Mouse (Mus musculus) heart, adult 8-10 months (tissue): ENCODE measurements around the gene Cdk5r1. TPM values are rescaled to one million over a fixed set of nuclear protein-coding genes. Genes with fewer than 3 reads are reported as not detected.

ENCODE experiments used
- DNase-seq: peaks from one replicate; pipeline ENCODE4 v3.0.0; 2022; ENCODE audit warnings: low spot score
- total RNA-seq, 4 experiments: library from RNA; stranded (reverse); gene quantifications; 2 replicates each; pipeline ENCODE4 v1.2.4; 2022

Cdk5r1 gene
- total RNA-seq, 4 experiments from 2014 or later = 0.85 to 4.1 (median 1.4) TPM

DNA sequence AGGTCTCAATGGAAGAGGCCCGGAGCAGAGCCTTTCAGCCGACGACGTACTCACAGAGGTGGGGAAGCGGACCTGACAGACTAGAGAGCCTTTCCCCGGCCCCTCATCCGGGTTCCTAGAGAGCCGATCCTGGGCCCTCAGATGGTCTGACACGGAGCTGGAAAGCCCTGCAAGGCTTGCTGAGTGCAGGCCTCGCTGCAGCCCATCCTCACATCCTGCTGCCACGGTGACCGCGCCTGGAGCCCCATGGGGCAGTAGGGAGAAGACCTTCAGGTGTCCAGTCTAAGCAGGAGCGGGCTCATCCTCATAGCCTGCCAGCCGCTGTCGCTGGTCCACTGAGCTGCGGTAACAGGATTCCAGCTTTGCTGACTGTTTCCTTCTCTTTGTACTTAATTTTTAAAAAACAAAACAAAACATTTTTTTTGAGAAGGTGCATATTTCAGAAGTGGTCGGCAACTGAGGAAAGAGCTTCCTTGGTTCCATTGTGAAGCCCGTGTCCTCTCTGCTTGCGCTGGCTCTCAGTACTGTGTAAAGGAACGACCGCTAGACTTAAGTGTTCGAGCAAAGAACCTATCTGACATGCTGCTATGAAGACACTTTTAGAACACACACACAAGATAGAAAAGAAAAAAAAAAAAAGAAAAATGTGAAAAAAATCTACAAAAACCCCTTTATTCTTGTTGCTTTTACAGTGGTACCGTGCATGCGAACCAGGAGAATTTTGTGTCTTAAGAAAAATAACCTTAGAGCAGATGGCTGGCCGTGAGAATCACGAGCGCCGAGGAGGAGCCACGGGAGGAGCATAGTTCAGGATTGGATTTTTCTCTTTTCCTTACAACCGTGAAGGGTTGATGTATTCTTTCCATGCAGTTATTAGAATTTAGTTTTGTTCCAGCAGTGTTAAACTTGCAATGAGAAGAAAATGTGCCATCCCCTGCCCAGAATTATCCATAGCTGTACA lies 3.4 kb downstream of the Cdk5r1 start:
- DNase-seq = no peak

DNA sequence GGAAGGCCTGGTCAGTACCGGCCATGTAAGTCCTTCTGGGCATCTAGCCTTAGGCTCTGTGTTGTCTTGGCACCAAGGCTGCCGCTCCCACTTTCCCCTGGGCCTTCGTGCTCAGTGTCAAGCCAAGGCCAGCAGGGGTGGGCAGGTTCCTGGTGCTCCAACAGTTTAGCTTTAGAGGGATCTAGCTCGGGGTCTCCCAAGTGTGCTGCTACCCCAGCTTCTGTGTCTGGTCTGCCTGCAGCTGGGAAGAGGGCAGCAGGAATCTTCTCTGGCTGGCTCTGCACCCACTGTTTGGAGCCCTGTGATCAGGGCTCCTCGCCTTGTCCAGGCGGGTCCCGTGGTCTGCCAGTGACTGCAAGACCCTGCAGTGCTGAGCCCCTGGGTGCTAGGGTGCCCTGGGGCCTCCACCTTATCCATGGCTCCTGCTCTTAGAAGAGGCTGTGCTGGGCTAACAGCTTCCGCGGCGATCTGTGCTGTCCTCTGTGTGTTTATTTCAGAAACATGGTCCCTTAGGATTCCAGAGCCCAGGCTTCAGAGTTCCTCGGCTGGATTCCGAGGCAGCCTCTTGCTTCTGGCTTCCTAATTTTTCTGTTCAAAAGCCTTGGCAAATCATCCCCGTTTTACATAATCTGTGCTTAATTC lies 4.7 kb downstream of the Cdk5r1 start:
- DNase-seq = no peak

DNA sequence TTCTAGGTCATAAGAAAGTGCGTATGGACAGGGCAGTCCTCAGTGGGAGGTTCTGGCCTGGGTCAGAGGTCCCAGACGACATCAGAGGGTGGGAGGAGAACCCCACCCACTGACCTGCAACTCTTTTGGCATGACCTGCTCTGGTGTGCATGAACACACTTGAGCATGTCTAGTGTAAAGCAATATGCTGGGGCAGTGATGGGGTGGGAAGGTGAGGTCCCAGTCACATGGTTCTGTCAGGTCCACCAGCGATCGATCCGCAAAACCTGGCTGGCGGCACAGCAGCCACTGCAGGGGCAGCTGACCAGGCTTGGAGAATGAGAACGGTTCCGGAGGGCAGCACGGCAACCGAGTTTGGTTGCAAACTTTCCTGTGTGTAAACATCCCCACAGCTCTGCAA lies 5.5 kb downstream of the Cdk5r1 start:
- no peak for DNase-seq

DNA sequence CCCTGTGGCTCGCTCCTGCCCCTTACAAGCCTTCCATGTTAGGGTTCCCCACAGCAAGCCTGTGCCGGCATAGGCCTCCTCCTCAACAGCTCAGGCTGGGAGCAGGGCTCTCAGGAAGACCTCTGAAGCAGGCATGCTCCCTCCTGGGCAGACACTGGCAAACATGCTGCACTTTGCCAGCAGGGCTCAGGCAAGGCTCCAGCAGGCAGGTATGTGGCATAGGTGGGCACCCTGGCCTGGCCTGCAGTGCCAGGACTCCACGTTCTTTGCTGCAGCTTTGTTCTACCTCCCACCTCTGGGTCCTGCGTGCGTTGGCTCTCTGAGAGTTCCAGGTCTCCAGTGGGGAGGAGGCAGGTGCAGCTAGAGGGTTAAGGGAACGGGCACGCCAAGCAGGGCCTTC lies 6.1 kb downstream of the Cdk5r1 start:
- DNase-seq = no peak

DNA sequence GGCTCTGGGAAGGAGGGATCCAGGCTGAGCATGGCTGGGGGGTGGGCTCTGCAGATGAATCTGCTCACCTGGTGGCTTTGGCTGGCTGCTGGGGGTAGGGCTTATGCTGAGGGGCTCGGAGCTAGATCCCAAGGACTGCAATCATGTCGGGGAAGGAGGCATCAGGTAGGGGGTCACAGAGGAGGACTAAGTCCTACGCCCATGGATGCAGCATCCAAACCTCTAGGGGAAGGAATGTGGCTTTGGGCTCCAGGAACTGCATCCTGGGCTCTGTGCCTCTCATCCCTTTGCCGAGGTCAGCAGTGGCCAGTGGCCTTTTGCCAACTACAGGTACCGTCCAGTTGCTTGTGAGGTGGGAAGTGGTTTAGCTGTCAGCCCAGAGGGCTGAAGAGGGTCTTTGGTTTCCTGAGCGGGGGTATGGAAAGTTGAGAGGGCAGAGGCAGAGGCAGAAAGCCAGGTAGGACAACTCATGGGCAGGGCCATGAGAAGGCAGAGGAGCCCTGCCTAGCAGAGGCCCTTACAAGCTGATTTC lies 6.8 kb downstream of the Cdk5r1 start:
- no peak for DNase-seq

DNA sequence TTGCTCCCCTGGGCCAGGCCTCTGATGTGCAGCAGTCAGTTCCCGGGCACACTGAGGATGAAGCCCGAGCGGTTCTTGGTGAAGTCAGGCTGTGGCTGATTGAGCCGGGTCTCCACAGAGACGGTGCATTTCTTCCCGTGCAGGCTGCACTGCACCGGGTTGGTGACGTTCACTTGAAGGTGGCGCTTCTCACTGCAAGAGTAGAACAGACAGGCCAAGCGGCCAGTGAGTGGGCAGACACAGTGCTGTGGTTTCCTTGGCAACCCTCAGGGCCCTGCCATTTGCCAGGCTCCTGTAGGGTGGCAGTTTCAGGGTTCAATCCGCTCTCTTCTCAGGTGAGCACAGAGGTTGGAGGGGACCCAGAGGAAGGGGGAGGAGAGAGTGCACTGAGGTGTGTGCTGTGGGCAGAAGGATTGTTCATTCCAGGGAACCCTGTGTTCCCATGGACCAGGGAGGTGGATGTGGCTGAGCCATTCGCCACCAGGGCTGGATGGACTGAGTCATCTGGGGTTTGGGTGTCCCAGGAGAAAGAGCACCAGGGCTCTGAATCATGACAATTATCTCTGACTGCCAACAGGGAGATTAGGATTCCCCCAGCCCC lies 7.5 kb downstream of the Cdk5r1 start:
- no peak for DNase-seq

DNA sequence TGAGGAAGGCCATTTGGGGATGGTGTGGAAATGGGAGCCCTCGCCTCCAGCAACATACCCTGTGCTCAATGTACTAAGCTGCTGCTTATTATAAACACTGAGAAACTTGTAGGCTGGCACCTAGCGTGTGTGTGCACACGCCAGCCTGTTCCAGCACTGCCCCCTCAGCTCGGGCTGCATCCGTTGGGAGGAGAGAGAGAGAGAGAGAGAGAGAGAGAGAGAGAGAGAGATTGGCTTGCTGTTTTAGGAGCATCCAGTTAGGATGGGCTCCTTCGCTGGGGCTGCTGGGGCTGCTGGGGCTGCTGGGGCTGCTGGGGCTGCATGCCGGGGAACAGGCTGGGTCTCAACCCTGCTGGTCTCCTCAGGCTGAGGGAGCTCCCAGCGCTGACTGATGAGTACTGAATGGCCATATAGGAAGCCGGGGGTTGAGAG lies 8.3 kb downstream of the Cdk5r1 start:
- DNase-seq = no peak

DNA sequence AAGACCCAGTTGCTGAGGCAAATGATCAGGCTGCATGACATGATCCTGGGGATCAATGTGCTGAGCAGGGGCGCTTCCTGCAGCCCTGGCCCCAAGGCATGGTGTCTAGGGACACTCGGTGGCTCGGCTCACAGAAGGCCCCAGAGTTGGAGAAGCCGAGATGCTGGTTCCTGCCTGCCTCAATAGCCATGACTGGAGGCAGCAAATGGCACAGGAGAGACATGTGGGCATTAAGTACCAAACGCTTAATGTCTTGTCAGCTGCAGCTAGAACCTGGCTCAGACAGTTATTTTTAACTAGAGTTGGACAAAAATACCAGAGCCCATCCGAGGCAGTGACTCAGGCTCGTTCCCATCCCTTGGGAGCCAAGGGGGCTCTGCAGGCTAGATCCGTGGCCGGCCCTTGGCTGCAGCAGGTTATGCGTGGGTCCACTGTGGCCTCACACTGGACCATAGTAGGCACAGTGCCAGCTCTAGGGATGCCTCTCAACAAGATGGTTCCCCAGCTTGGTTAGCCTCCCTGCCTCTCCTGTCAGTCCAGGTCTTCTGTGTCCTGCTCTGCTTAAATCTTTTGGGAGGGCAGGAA lies 8.9 kb downstream of the Cdk5r1 start:
- DNase-seq = no peak

DNA sequence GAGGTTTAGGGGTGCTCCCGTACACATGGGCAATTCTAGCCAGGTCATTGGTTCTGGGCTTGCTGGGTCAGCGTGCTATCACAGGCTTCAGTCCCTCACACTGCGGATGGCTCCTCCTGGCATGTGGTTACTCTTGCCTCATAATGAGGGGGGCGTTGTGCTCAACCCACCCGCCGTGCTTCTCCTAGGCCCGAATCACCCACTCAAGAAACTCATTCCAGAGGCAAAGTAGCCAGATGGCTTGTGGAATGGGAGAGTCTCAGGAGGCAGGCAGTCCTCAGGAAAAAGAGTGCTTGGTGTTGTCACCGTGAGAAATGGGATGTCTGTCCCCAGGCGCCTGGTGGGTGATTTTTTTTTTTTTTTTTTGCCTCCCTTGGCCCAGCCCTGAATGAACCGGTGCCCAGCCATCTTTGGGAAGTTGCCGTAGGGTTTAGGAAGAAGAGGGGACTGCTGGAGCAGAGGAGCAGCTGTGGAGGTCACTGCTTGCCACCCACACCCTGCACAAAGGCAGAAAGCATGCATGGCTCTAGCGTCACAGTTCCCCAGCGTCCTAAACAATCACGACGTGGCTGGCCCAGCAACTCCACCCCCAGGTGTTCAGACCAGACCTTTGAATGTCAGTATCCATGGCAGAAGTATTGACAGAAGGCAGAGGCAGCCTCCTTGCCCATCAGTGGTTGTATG lies 11.2 kb downstream of the Cdk5r1 start:
- DNase-seq = no peak

DNA sequence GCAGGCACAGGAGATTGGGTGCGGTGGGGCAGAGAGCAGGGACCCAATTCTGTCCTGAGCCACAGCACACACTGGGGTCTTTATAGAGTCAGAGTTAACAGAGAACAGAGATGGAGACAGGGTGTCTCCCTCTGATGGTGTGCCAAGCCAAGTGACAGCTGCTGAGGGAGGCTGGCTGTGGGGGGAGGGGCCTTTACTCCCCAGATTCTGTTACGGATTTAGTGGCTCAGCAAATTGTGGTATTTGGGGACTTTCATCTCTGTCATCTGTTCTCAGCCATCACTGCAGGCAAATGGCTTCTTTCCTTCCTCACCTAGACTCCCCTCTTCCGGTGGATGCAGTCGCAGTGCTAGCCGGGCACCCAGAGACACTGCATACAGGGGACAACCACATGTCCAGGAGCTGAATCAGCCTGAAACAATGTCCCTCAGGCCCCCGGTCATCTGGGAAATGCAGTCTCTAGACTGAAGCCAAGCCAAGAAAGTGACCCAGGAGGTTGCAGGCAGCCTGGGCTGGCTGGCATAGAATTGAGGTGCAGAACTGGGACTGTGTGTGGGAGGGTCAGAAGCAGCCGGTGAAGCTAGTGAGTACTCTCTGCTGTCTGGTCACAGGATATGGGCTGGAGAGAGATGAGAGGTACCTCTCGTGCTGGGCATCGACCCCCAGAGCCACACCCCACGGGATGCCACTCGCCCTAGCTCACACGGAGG lies 12.5 kb downstream of the Cdk5r1 start:
- no peak for DNase-seq

DNA sequence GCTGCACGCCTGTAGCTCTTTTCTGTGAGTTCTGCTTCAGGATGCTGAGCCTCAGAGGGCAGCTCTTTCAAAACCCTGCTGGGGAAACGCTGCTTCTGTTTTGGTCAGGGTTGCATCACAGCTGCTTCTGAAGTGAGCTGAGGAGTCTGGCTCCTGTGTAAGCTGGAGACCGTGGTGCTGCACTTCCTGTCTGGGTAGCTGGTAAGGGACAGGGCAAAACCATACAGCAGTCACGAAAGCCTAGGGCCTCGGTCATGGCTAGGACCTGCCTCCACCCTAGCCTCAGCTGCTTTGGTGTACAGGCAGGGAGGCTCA lies 13.0 kb downstream of the Cdk5r1 start:
- no peak for DNase-seq

DNA sequence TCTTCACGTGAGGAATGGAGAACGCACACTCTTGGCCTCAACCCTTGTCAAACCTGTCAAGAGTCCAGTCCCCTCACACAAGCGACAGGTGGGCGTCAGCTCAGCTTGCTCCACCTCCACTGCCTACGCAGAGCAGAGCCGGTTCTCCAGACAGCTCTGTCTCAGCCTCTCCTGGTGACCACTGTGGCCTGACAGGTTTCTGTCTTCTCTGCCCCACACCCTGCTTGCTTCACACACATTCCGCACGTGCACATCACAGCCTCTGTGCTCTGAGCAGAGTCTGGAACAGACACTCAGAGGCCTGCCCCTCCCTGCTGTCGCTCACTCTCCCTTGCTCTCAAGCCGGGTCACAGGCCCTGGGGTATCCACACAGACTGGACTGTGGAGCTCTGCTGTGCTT lies 14.0 kb downstream of the Cdk5r1 start:
- DNase-seq = no peak

DNA sequence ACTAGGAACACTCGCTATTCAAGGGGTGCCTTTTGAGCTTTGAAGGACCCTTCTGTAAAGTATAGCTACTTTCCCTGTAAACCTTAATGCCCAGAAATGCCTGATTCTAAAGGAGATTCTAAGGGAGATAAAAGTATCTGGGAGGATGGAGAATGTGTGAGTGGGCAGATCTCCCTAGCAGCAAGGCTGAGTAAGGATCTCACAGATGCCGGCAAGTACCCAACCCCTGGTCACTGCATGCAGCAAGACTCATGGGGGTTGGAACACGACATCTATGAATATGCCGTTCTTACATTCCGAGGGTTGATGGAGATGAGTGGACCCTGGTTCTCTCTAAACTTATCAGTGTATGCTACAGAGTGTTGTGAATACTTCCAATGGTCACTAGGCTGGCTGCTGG lies 16.4 kb downstream of the Cdk5r1 start:
- no peak for DNase-seq

DNA sequence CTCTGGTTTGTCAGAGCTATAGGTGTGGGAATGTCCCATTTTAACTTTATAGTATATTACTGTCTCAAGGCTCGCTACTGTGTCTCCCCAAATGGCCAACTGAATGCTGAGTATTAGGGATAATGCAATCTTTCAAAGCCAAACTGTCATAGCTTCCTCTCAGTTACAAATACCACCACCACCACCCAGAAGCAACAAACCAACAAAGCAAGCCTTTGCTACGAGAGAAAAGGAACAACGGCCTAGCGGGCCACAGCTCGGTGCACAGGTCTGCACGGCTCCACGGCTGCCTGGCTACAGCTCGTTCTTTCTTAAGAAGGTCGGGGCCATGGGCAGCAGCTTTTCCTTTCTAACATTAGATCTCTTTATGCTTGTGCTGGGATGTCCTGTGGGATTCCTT lies 18.0 kb downstream of the Cdk5r1 start:
- no peak for DNase-seq

DNA sequence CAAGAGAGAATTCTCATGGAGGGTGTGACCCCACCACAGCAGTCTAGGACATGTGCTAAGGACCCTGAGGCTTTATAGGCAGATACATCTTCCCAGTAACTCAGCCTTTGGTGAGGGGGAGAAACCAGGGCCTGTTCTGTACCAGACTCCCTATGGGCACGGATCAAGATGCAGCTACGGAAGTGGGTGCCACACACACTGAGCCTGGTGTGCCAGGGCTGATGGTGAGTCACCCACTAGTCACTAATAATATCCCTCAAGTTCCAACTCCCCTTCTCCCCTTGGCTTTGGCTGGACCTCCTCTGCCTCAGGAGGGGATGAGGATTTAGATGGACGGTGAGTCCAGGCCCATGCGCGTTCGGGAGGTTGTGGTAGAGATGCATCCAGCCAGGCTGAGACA lies 19.1 kb downstream of the Cdk5r1 start:
- DNase-seq = no peak

DNA sequence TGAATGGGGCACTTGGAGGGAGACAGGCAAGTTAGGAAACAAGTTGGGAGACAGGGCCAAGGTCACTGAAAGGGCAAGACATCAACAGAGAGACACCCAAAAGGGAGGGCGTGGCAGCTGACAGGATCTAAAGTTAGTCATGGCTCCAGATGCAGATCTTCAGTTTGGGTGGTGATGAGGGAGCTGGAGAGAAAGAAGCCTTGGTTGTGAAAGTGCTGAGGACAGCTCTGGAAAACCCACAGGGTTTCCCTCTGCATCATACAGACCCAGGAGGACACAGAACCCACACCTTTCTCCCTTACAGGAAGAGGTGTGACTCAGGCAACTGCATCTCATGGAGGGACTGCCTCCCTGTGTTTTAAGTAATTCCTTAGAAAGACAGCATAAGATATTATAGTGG lies 19.8 kb downstream of the Cdk5r1 start:
- DNase-seq = no peak

DNA sequence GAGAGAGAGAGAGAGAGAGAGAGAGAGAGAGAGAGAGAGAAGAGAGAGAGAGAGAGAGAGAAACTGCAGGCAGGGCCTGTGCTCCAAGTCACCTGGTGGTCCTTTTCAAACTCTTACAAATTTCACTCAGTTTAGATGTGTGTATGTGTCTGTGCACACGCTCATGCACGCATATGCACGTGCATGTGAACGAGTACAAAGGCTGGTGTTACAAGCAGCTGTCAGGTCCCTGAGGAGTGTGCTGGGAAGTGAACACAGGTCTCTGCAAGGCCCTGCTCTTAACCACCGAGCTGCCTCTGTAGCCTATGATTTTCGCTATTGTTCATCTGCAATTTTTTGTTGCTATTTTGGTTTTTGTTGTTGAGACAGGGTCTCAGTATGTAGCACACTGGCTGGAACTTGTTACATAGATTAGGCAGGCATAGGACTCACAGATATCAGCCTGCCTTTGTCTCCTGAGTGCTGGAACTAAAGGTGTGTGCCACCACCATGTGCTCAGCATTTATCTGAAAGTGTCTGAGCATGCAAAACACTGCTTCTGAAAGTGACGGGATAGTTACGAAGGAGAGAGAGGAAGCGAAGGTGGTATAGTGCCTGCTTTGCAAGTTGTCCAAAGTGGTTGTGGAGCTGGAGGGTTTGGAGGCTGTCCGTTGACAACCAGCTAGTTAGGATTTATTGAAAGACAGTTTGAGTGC lies 20.5 kb downstream of the Cdk5r1 start:
- DNase-seq = no peak

DNA sequence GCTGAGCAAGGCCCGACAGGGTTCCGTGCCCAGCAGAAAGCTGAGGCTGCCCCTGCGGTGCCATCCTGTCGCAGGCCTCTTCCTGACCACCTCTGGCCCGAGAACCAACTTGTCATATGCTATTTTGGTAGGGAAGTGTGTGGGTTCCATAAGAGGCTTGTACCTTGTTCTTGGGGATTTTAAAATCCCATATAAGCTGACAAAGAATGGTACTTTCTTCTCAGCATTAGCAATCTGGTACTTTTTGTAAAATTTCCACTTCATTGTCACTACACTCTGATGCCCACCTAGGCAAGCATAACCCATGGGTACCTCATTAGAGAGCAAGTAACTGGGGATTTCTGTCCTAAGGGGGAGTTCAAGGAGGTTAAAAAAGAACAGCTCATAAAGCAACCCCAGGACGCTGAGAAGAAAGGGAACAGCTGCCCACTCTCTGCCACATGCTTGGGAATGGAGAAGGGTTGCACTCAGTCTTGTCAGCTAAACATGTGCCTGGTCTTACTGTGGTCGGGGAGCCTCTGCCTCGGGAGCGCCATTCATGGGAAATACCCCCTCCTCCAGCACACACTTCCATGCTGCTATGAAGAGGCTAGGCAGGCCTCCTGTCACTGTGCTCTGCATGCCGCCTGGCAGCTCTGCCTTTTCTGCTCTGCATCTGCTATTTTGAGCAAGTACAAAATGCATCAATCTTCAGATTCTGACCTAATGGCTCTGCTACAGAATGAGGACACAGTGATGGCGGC lies 21.7 kb downstream of the Cdk5r1 start:
- DNase-seq = no peak

DNA sequence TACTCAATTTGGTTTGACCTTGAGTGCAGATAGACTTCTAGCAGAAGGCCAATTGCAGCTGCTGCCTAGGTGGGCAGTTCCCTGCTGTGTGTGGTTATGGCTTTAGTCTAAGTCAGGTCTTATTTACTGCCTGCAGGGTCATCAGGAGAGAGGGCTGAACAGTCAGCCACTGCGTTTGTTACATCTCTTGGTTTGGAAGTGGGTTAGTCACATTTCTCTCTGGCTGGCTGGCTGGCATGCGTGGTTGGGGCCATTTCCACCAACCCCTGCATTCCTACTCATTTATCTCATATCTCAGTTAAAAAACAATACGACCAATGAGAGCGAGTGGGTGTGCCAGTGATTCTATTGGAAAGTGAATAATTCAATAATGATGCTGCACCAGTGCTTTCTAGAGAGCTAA lies 22.7 kb downstream of the Cdk5r1 start:
- DNase-seq = no peak

DNA sequence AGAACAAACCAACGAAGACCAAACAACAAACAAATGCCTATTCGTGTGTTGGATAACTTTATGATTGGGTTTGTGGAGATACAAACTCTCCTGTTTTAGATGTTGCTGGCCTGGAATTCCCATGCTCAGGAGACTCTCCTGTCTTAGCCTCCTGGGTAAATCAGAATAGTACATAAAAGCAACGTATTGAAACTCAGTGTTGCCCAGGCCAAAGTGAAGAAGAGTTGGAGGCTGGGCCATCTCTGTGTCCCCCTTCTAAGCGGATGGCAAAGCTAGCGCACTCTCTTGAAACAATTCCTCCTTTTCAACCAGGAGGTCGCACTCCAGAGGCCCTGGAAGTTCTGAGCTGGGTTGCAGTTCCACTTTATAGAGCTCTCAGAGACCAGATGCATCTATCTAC lies 26.5 kb downstream of the Cdk5r1 start:
- no peak for DNase-seq
